Mouse (Mus musculus) left cerebral cortex, postnatal 4 days (tissue): Measurements from ENCODE around the gene Mrps15. TPM values are rescaled to one million over a fixed set of nuclear protein-coding genes. Genes with fewer than 3 reads are reported as not detected.
A peak's percentile ranks its signal among the peaks of the same experiment; 100 is the strongest.

Experiments used
- DNase-seq: peaks from one replicate; pipeline ENCODE4 v3.0.0-alpha.2; 2022
- intact Hi-C: fragments of 180-260 bp; cut with DNase I; formaldehyde crosslinking; loops from one replicate; pipeline ENCODE4 v1.15.1; 2025
- total RNA-seq, 2 experiments: library from RNA; stranded (reverse); gene quantifications; 2 replicates each; pipeline ENCODE4 v1.2.3; 2021

Gene Mrps15
- 10 to 100 TPM; 52.3 to 60.6 TPM for total RNA-seq

- peak; percentile 85 for DNase-seq
- intact Hi-C loops: no loop called here
These were observed at the start of gene Mrps15 for GRCm38 (mm10) chr4:126046851-126047585. Gene Mrps15 (plus strand): TSS chr4:126046925.

- DNase-seq: no peak
- intact Hi-C loops: no loop called here
These were observed 48.9 kb upstream of the Mrps15 start for GRCm38 (mm10) chr4:125997826-125998225.

GRCm38 (mm10) chr4:126001311-126002199 is 45.2 kb upstream of the Mrps15 start:
- intact Hi-C loops: no loop called here
- DNase-seq: no peak

- intact Hi-C loops: no loop called here
- DNase-seq: no peak
These were observed 28.9 kb upstream of the Mrps15 start for GRCm38 (mm10) chr4:126017676-126018332.

- intact Hi-C loops: no loop called here
- no peak for DNase-seq
These were observed 27.7 kb upstream of the Mrps15 start for GRCm38 (mm10) chr4:126018966-126019538.

GRCm38 (mm10) chr4:126024303-126024900 is 22.3 kb upstream of the Mrps15 start, which contains the start of gene Csf3r:
Gene Csf3r (plus strand): TSS chr4:126024550.
- DNase-seq: no peak

GRCm38 (mm10) chr4:126025801-126026200 is 20.9 kb upstream of the Mrps15 start:
- intact Hi-C loops: no loop called here
- no peak for DNase-seq

More at GRCm38 (mm10) chr4:126024303-126024900, 22.3 kb upstream of the Mrps15 start, which contains the start of gene Csf3r:
- intact Hi-C loops: no loop called here

- intact Hi-C loops: no loop called here
- DNase-seq: no peak
These were observed 18.7 kb upstream of the Mrps15 start for GRCm38 (mm10) chr4:126027980-126028379.

GRCm38 (mm10) chr4:126029042-126029441 is 17.7 kb upstream of the Mrps15 start:
- no peak for DNase-seq
- intact Hi-C loops: no loop called here

GRCm38 (mm10) chr4:126030705-126031104 is 16.0 kb upstream of the Mrps15 start:
- no peak for DNase-seq
- intact Hi-C loops: no loop called here

GRCm38 (mm10) chr4:126035413-126035812 is 11.3 kb upstream of the Mrps15 start:
- intact Hi-C loops: no loop called here
- DNase-seq: no peak

- no peak for DNase-seq
- intact Hi-C loops: no loop called here
These were observed 4.9 kb downstream of the Mrps15 start for GRCm38 (mm10) chr4:126051617-126052016.

- intact Hi-C loops: no loop called here
- no peak for DNase-seq
These were observed 10.7 kb downstream of the Mrps15 start for GRCm38 (mm10) chr4:126057207-126058133.

- intact Hi-C loops: no loop called here
- DNase-seq: peak; percentile 91
These were observed 11.6 kb downstream of the Mrps15 start, which contains the start of gene Oscp1 for GRCm38 (mm10) chr4:126058134-126058996. Gene Oscp1 (plus strand): TSS chr4:126058565.

GRCm38 (mm10) chr4:126058997-126059362 is 12.3 kb downstream of the Mrps15 start:
- no peak for DNase-seq
- intact Hi-C loops: no loop called here

- no peak for DNase-seq
- intact Hi-C loops: no loop called here
These were observed 16.1 kb downstream of the Mrps15 start for GRCm38 (mm10) chr4:126062856-126063255.

- intact Hi-C loops: no loop called here
- no peak for DNase-seq
These were observed 18.5 kb downstream of the Mrps15 start for GRCm38 (mm10) chr4:126065241-126065640.

GRCm38 (mm10) chr4:126067401-126068077 is 20.8 kb downstream of the Mrps15 start:
- intact Hi-C loops: no loop called here
- peak; percentile 66 for DNase-seq
